10 mouse cellular contexts compared by ENCODE assay signal in genomic region chr13:44355771-44356221, GRCm38 (mm10).
A peak's percentile ranks its signal among the peaks of the same experiment; 100 is the strongest.
DNase-seq lines count a peak whose midpoint lies in the region; ATAC-seq lines count a peak whose summit lies in the region.
"Had no signal": no experiment of that assay in that cellular context is flagged by ENCODE, and none has a peak within 500 bp of the region (broad histone marks: within the 10 kb centered on the region; RNA-seq: fewer than 3 reads in every experiment).

No protein-coding gene starts in this region.

- no peak overlapping the region for H3K9ac ChIP-seq in kidney, embryonic 15.5 days
- H3K9ac ChIP-seq: liver, embryonic 14.5 days had no signal

- WGBS in kidney, embryonic 15.5 days = 14% methylated on average over 12 of the region's 12 CpGs
- 64% methylated on average over 12 of the region's 12 CpGs for WGBS in embryonic facial prominence, embryonic 10.5 days
- WGBS in heart, embryonic 10.5 days = 37% methylated on average over 12 of the region's 12 CpGs
- 78% methylated on average over 12 of the region's 12 CpGs for WGBS in limb, embryonic 10.5 days

- H3K4me1 ChIP-seq in kidney, embryonic 15.5 days = peaks cover 51% of the 10 kb centered on the region
- H3K4me1 ChIP-seq in embryonic facial prominence, embryonic 10.5 days = peaks cover 41% of the 10 kb centered on the region
- H3K4me1 ChIP-seq in heart, embryonic 10.5 days = peaks cover 24% of the 10 kb centered on the region
- H3K4me1 ChIP-seq in limb, embryonic 10.5 days = peaks cover 29% of the 10 kb centered on the region

- no peaks in the 10 kb centered on the region for H3K9me3 ChIP-seq in kidney, embryonic 15.5 days (replicated peaks)
- H3K9me3 ChIP-seq in embryonic facial prominence, embryonic 10.5 days = no peaks in the 10 kb centered on the region
- H3K9me3 ChIP-seq in heart, embryonic 10.5 days = no peaks in the 10 kb centered on the region
- H3K9me3 ChIP-seq in limb, embryonic 10.5 days (replicated peaks) = no peaks in the 10 kb centered on the region

- no peak for DNase-seq in kidney, adult 11 months
- DNase-seq in embryonic facial prominence, embryonic 10.5 days (ENCODE audit: low spot score) = peak; percentile 26
- no peak for DNase-seq in heart, embryonic 10.5 days (ENCODE audit: low spot score)
- DNase-seq in limb, embryonic 10.5 days (ENCODE audit: low spot score) = no peak
- DNase-seq in right cerebral cortex, postnatal 14 days = no peak
- DNase-seq in thymus, postnatal 0 days (ENCODE audit: low spot score) = no peak
- DNase-seq in testis, postnatal 10 days (ENCODE audit: low spot score) = no peak
- DNase-seq: midbrain, embryonic 14.5 days had no signal

- H3K27ac ChIP-seq in kidney, embryonic 15.5 days = peak overlapping the region; percentile 65
- no peak overlapping the region; the same call in 1 of the 2 replicates for H3K27ac ChIP-seq in embryonic facial prominence, embryonic 10.5 days (replicated peaks)
- H3K27ac ChIP-seq in heart, embryonic 10.5 days = peak overlapping the region; percentile 80
- 0 out of 2 replicates have a peak overlapping the region, but pooled peaks have one; percentile 4 for H3K27ac ChIP-seq in limb, embryonic 10.5 days
- H3K27ac ChIP-seq: liver, embryonic 14.5 days had no signal

- no peaks in the 10 kb centered on the region for H3K27me3 ChIP-seq in kidney, embryonic 15.5 days
- peaks cover 40% of the 10 kb centered on the region for H3K27me3 ChIP-seq in embryonic facial prominence, embryonic 10.5 days (replicated peaks; ENCODE audit: low read depth, poor library complexity, severe bottlenecking)
- H3K27me3 ChIP-seq in heart, embryonic 10.5 days (ENCODE audit: insufficient read depth, poor library complexity, severe bottlenecking) = no peaks in the 10 kb centered on the region
- H3K27me3 ChIP-seq in limb, embryonic 10.5 days (ENCODE audit: low read depth, poor library complexity, severe bottlenecking) = 0 out of 2 replicates have a peak, but pooled peaks cover 5% of the 10 kb centered on the region

- no peaks in the 10 kb centered on the region for H3K36me3 ChIP-seq in kidney, embryonic 15.5 days
- no peaks in the 10 kb centered on the region for H3K36me3 ChIP-seq in embryonic facial prominence, embryonic 10.5 days (replicated peaks)
- H3K36me3 ChIP-seq in heart, embryonic 10.5 days = no peaks in the 10 kb centered on the region
- H3K36me3 ChIP-seq in limb, embryonic 10.5 days = no peaks in the 10 kb centered on the region

- peak; percentile 70 for ATAC-seq in kidney, embryonic 15.5 days (replicated peaks; ENCODE audit: low FRiP score)

- peak overlapping the region; percentile 22; the same call in 1 of the 2 replicates for H3K4me2 ChIP-seq in kidney, embryonic 15.5 days

- no peak overlapping the region for H3K4me3 ChIP-seq in kidney, embryonic 15.5 days (replicated peaks)
- no peak overlapping the region for H3K4me3 ChIP-seq in embryonic facial prominence, embryonic 10.5 days
- H3K4me3 ChIP-seq in heart, embryonic 10.5 days = peak overlapping the region; percentile 3; the same call in 1 of the 2 replicates
- H3K4me3 ChIP-seq in limb, embryonic 10.5 days = no peak overlapping the region
